Mouse (Mus musculus) ES-E14 (cell line): ENCODE measurements around the gene Carns1. TPM values are rescaled to one million over a fixed set of nuclear protein-coding genes. Genes with fewer than 3 reads are reported as not detected.

Source experiments
- DNase-seq: peaks from one replicate; pipeline ENCODE4 v3.0.0-alpha.2; 2013; ENCODE audit warnings: low read depth, low spot score
- H3K27ac ChIP-seq: 2 replicates; pipeline ENCODE4 v1.5.1; 2012; ENCODE audit warnings: low read depth, mild to moderate bottlenecking, low read length, moderate library complexity, mixed read lengths; ENCODE audit not compliant: poor library complexity, insufficient read depth, severe bottlenecking
- H3K36me3 ChIP-seq: 2 replicates; pipeline ENCODE4 v1.6.1; 2012; ENCODE audit warnings: mild to moderate bottlenecking, low read length, moderate library complexity, mixed read lengths; ENCODE audit not compliant: control insufficient read depth, poor library complexity, insufficient read depth, severe bottlenecking
- H3K4me1 ChIP-seq, 2 experiments: fragments of 150-350 bp in 1 of 2; sonication (generic) in 1 of 2; 2 replicates each; pipeline ENCODE4 v1.6.1; 2012; ENCODE audit warnings: low read length in 2 of 2, mild to moderate bottlenecking in 1 of 2, mixed read lengths in 1 of 2; ENCODE audit not compliant: control insufficient read depth in 2 of 2, insufficient read depth in 2 of 2, poor library complexity in 1 of 2
- H3K4me3 ChIP-seq, 2 experiments: fragments of 150-350 bp in 1 of 2; sonication (generic) in 1 of 2; 2 replicates each; pipeline ENCODE4 v1.5.1; 2012; ENCODE audit warnings: low read length in 2 of 2, low read depth in 1 of 2, mild to moderate bottlenecking in 1 of 2, mixed read lengths in 1 of 2; ENCODE audit not compliant: insufficient read depth in 1 of 2, poor library complexity in 1 of 2, severe bottlenecking in 1 of 2
- H3K9ac ChIP-seq: 2 replicates; pipeline ENCODE4 v1.6.1; 2012; ENCODE audit warnings: low read depth, mild to moderate bottlenecking, low read length, mixed read lengths; ENCODE audit not compliant: poor library complexity, insufficient read depth, severe bottlenecking
- H3K9me3 ChIP-seq: fragments of 150-350 bp; sonication (generic); 2 replicates; pipeline ENCODE4 v1.6.1; 2012; ENCODE audit warnings: low read depth, mild to moderate bottlenecking, low read length; ENCODE audit not compliant: control insufficient read depth, insufficient read depth
- CHD2 ChIP-seq: IDR thresholded peaks from 2 replicates; pipeline ENCODE4 v1.6.1; 2014; ENCODE audit warnings: mild to moderate bottlenecking, low read depth, low read length, inconsistent platforms
- HCFC1 ChIP-seq: IDR thresholded peaks from 2 replicates; pipeline ENCODE4 v1.6.1; 2012; ENCODE audit warnings: low read length, inconsistent platforms, borderline replicate concordance; ENCODE audit not compliant: insufficient read depth
- MAFK ChIP-seq: IDR thresholded peaks from 2 replicates; pipeline ENCODE4 v1.6.1; 2014; ENCODE audit warnings: mild to moderate bottlenecking, low read depth, low read length, inconsistent platforms; ENCODE audit not compliant: insufficient read depth
- ZC3H11A ChIP-seq: IDR thresholded peaks from 2 replicates; pipeline ENCODE4 v1.6.1; 2012; ENCODE audit warnings: low read depth, mild to moderate bottlenecking, inconsistent platforms, low read length, borderline replicate concordance
- ZNF384 ChIP-seq: IDR thresholded peaks from 2 replicates; pipeline ENCODE4 v1.6.1; 2012; ENCODE audit warnings: low read depth, low read length, inconsistent platforms
- in situ Hi-C, 2 experiments: fragments of 600-800 bp; cut with MboI; formaldehyde crosslinking; loops; one replicate each; pipeline ENCODE4 v1.15.1; 2025; ENCODE audit warnings: low sequenced_read_pairs in 2 of 2, inconsistent platforms in 1 of 2; ENCODE audit not compliant: unreplicated experiment in 2 of 2
- total RNA-seq: library from RNA; depleted of rRNA; stranded (reverse); fragments of 300-350 nt; gene quantifications from 2 replicates; pipeline ENCODE4 v1.2.3, GENCODE M21; 2012

Gene Carns1
- total RNA-seq, 1 experiment: 2.3 TPM

DNA sequence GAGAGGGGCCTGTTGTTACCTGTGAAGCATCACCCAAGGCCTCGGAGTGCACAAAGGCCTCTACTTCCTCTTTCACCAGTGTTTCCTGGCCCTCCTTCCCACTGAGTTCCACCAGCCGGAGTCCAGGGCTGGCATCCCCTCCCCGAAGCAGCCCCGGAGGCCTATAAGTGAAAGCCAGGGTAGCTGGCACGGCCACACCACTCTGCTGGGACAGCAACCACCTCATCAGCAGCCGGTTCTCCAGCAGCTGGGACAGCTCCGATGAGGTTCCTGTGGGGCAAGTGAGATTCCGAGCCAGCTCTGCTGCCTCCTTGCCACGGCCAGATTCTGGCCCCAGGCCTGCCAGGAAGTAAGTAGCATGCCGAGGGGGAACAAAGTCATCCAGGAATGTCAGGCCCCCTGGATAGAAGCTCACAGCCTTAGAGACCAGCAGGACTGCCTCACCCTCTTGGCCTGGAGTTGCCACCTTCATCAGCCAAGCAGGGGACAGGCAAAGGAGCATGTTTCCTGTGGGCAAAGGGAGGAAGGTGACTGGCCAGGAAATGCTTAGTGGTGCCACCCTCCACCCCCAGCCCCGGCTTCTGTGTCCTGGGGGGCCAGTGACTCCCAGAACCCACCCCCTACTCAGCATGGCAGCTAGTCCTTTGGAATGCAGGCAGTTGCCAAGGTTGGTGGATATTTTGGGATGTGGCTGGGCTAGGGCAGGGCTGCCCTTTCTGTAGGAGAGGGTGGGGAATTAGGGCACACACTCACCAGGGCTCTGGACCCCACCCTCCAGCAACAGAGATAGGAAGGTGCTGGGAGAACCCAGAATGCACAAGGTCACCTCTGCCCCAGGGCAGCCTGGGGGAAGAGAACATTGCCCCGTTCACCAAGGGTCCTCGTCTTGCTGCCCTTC lies 3.6 kb downstream of the Carns1 start:
- H3K27ac ChIP-seq: no peak overlapping the region
- H3K9ac ChIP-seq: no peak overlapping the region
- in situ Hi-C loops: no loop called here
- H3K4me1 ChIP-seq: peaks cover 0 to 30% of the 10 kb centered on the region in 2 experiments; a peak in 2 of 4 replicates
- TF ChIP-seq HCFC1 (no peak), MAFK (no peak)
- H3K4me3 ChIP-seq: no peak overlapping the region
- no peaks in the 10 kb centered on the region for H3K9me3 ChIP-seq
- DNase-seq: no peak
- H3K36me3 ChIP-seq: no peaks in the 10 kb centered on the region

GRCm38 (mm10) chr19:4170723-4171392 lies 4.4 kb downstream of the Carns1 start:
- peaks cover 0 to 30% of the 10 kb centered on the region in 2 experiments; a peak in 2 of 4 replicates for H3K4me1 ChIP-seq
- H3K4me3 ChIP-seq: no peak overlapping the region
- no peak for DNase-seq
- in situ Hi-C loops: no loop called here
- H3K9me3 ChIP-seq: no peaks in the 10 kb centered on the region
- H3K9ac ChIP-seq: no peak overlapping the region
- TF ChIP-seq CHD2 (no peak), ZC3H11A (no peak), HCFC1 (no peak), ZNF384 (no peak), MAFK (no peak)
- no peak overlapping the region for H3K27ac ChIP-seq
- no peaks in the 10 kb centered on the region for H3K36me3 ChIP-seq

GRCm38 (mm10) chr19:4169810-4170209 lies 5.5 kb downstream of the Carns1 start:
- no peak for TF ChIP-seq ZNF384
- no peak for TF ChIP-seq MAFK
- no peak for TF ChIP-seq CHD2
- TF ChIP-seq HCFC1: no peak
- TF ChIP-seq ZC3H11A: no peak
- Histone ChIP-seq H3K9me3 (no peaks in the 10 kb centered on the region), H3K4me3 (peak overlapping the region; percentile 63 to 88), H3K9ac (peak overlapping the region; percentile 72), H3K27ac (no peak overlapping the region), H3K4me1 (peaks cover 0 to 24% of the 10 kb centered on the region in 2 experiments; a peak in 1 of 4 replicates), H3K36me3 (no peaks in the 10 kb centered on the region)
- in situ Hi-C loops: no loop called here
- DNase-seq: no peak

DNA sequence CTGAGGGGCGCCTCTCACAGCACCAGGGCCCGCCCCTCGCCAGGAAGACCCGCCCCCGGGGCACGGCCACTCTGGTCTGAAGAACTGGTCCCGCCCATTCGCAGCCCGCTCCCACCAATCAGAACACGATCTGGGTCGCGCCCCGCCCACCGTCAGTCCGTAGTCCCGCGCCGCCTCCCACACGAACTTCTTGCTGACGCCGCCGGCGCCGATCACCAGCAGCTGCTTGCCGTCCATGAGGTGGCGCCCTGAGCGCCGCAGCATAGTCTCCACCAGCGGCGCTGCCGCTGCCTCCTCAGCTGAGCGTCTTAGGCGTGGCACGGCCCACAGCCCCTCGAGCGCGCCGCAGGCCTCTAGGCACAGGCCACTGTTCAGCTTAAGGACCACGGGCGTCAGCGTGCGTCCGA lies 5.9 kb downstream of the Carns1 start:
- no peak overlapping the region for H3K27ac ChIP-seq
- peak overlapping the region; percentile 63 to 88 for H3K4me3 ChIP-seq
- H3K9ac ChIP-seq: peak overlapping the region; percentile 72
- in situ Hi-C loops: no loop called here
- H3K36me3 ChIP-seq: no peaks in the 10 kb centered on the region
- peaks cover 0 to 24% of the 10 kb centered on the region in 2 experiments; a peak in 1 of 4 replicates for H3K4me1 ChIP-seq
- no peaks in the 10 kb centered on the region for H3K9me3 ChIP-seq
- peak; percentile 95 for DNase-seq
- TF ChIP-seq CHD2: no peak
- peak; percentile 74 for TF ChIP-seq HCFC1
- TF ChIP-seq ZNF384: no peak
- 0 out of 2 replicates have a peak, but pooled peaks have one; percentile 56 for TF ChIP-seq MAFK
- 0 out of 2 replicates have a peak, but pooled peaks have one; percentile 27 for TF ChIP-seq ZC3H11A
